Mouse (Mus musculus) gastrocnemius, postnatal 14 days (tissue): ENCODE measurements around the gene Wasl. TPM values are rescaled to one million over a fixed set of nuclear protein-coding genes. Genes with fewer than 3 reads are reported as not detected.

Source experiments
- DNase-seq: peaks from one replicate; pipeline ENCODE4 v3.0.0; 2021; ENCODE audit warnings: mixed read lengths
- intact Hi-C: fragments of 180-260 bp; cut with DNase I; formaldehyde crosslinking; loops from one replicate; pipeline ENCODE4 v1.15.1; 2025; ENCODE audit warnings: low total_unique reads
- total RNA-seq, 2 experiments: library from RNA; stranded (reverse); gene quantifications; 2 replicates each; pipeline ENCODE4 v1.2.3; 2021

The Wasl gene
- total RNA-seq, 2 experiments from 2014 or later = 18.9 to 19.7 TPM

DNA sequence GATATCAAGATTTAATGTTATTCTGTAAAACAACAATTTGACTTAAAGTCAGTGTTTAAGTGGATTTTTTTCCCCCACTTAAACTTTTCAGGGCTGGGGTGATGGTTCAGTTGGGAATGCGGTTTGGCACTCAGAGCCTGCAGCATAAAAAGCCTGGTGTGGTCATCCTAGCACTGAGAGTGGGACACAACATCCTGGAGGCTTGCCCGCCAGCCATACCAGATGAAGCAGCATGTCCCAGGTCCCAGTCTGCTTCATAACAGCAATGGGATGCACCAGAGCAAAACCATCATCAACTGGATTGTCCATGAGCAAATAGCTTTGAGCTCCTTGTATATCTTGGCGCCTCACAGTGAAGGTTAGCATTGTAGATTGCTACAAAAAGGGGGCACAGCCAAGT lies 56.1 kb downstream of the Wasl start:
- intact Hi-C loops = no loop called here
- peak; percentile 10 for DNase-seq

- DNase-seq = no peak
- intact Hi-C loops = no loop called here
Observed at GRCm38 (mm10) chr6:24608129-24608528, 56.7 kb downstream of the Wasl start.

- intact Hi-C loops = no loop called here
- DNase-seq = no peak
Observed at GRCm38 (mm10) chr6:24607531-24607930, 57.3 kb downstream of the Wasl start.

GRCm38 (mm10) chr6:24606512-24606911 lies 58.3 kb downstream of the Wasl start:
- intact Hi-C loops = no loop called here
- no peak for DNase-seq

DNA sequence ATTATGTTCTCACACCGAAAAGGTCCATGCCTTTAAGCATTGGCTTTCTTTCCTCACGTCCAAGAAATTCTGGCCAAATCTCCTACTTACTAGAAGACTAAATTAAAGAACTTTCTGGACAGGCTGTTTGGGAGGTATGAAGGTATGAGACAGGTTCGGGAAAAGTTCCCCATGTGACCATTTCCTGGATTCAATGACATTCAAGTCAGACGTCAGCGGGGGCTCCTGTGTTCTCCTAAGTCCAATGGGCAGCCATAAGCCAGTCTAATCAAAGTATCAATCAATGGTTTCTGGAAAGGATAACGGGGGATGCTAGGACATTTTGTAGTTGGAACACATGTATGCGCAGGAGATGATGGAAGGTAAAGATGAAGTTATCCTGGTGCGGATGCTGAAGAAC lies 59.2 kb downstream of the Wasl start:
- intact Hi-C loops = no loop called here

GRCm38 (mm10) chr6:24604289-24604688 lies 60.5 kb downstream of the Wasl start:
- DNase-seq = no peak
- intact Hi-C loops = no loop called here

More for the DNA sequence above, 59.2 kb downstream of the Wasl start:
- no peak for DNase-seq

GRCm38 (mm10) chr6:24602993-24603392 lies 61.8 kb downstream of the Wasl start:
- intact Hi-C loops = no loop called here
- no peak for DNase-seq

- intact Hi-C loops = no loop called here
- DNase-seq = no peak
Observed at GRCm38 (mm10) chr6:24602351-24602750, 62.5 kb downstream of the Wasl start.

GRCm38 (mm10) chr6:24601668-24602067 lies 63.1 kb downstream of the Wasl start:
- intact Hi-C loops = no loop called here
- peak; percentile 36 for DNase-seq

- intact Hi-C loops = no loop called here
- DNase-seq = no peak
Observed at GRCm38 (mm10) chr6:24600726-24601125, 64.1 kb downstream of the Wasl start.

GRCm38 (mm10) chr6:24600134-24600533 lies 64.7 kb downstream of the Wasl start:
- intact Hi-C loops = no loop called here
- no peak for DNase-seq

DNA sequence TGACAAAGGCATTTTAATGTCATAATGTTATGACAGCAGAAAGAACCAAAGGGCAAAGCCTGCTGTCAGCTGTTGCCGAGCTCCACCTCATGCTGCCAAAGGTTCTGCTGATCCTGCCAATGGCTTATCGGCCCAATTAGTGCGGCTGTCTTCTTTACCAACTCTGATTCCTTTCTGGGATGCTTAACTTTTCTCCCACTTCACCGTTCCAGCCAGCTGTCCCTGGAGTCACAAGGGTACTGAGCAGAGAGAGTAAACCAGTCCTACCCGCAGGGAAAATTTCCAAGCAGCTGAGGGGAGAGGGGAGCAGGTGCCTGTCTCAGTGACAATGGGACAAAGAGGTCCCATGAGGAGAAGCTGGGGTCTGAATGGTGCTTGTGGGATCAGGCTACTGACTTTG lies 65.2 kb downstream of the Wasl start:
- peak; percentile 39 for DNase-seq
- intact Hi-C loops = no loop called here

DNA sequence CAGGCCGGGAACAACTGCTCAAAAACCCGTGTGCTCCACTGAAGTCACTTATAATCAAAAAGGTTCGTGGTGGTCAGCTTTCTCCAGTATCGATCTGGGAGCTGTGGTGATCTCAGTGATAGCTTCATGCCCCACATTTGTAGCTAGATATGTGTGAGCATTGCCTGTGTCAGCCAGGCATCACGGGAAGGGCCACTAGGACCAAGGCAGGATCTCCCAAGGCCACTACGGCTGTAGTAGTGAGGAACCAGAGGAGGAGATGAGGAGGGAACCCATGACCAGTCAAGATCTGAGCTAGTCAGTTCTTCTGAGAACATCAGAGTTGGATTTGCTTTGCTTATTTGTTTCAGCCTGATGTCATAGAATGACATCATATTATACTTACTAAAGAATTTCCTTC lies 65.6 kb downstream of the Wasl start:
- no peak for DNase-seq
- intact Hi-C loops = no loop called here

- intact Hi-C loops = no loop called here
- no peak for DNase-seq
Observed at GRCm38 (mm10) chr6:24597500-24597899, 67.3 kb downstream of the Wasl start, which contains the start of gene Lmod2. Lmod2 (plus strand) TSS chr6:24597762.

DNA sequence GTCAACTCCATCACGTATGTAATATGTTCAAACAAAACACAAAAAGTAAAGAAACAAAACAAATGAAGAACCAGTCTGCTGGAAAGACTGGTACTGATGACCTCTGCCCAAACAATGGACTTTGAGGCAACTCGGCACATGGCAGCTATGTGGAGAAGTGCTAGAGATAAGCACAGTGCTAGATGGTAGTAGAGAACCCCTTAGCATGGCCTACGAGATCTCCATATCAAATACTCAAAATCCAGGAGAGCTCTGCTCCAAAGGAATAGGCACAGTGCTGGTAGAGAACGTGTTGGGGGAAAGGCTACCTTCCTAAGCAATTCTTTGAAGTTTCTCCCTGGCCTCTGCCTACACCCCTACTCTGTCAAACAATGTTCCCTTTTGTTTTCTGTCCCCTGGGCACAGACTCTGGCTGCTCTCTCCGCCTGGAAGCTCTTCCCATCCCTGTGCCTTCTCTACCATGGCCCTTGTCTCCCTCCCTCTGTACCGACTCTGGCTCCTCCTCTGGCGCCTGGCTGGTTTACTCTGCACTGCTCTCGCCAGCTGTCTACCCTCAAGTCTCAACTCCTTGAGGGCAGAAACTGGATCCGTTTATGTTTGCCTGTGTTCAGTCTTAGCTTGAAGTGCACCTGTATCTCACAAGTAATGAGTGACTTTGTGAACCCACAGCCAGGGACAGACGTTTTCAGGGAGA lies 73.1 kb downstream of the Wasl start:
- intact Hi-C loops = no loop called here
- no peak for DNase-seq

DNA sequence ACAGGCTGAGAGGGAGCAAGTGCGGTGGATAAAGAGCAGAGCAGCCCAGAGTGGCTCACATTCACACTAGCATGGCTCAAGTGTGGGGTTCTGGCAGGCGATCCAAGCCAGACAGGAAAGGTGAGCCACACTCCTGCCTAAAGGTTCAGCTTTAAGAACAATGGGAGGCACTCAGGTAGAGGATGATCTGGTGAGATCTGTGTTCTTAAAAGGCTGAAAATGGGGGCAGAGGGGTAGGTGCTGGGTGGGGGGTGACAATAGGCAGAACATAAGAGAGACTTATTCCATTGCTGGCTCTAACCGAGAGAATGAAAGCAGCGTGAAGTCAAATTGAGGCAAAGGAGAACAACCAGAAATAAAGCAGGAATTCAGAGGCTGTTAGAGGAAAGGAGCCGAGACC lies 74.5 kb downstream of the Wasl start:
- DNase-seq = no peak
- intact Hi-C loops = no loop called here

DNA sequence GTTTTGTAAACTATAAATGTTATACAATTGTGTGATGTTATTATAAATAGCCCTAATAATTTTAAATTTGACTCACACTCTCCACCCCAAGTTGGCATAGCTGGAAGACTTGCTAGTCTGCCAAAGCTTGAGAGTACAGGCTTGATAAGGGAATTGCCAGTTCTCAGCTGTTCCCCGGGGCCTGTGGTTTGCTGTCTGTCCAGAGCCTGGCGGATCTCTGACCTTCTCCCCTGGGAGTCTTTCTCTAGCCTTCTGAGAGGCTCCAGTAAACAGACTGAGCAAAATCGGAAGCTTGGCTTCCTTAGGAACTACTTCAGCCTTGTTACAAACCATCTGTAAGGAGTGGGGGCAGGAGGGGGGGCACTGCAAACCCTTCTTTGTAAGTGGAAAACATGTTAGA lies 77.9 kb downstream of the Wasl start:
- intact Hi-C loops = no loop called here
- peak; percentile 60 for DNase-seq

DNA sequence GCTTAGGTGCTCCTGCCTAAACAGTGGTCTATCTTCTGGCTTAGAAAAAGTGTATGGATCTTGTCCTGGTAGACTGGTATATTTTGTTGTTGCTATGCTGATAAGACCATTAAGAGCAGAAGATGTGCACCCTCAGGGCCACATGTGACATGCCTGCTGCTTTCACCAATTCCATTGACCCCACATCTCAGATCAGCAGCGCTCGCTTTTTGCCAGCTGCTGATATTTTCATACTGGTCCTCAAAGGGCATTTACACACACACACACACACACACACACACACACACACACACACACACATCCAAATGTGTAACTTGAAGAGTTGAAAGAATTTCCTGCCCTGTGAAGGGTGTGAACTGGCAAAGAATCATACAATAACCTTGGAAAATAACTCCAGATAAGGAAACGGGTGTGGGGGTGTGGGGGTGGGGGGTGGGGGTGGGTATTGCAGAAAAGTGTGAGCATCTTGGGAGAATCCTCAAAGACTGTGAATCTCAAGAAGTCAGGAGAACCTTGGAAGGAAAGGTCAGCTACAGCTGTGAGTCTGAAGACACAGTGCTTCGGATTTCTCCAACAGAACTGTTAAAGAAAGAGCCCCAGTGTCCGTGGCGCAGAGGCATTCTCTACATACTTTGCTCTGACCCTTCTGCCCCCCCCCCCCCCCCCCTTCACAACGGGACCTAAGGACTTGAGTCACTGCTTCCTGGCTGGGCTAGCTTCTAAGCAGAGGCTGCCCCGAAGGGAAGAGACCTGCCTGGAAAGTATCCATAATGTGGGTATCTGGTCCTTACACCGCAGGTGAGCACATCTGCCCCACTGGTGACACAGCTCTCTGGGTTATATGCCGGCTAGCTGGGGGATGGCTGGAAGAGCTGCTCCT lies 79.1 kb downstream of the Wasl start:
- intact Hi-C loops = no loop called here
- DNase-seq = no peak

GRCm38 (mm10) chr6:24583456-24583855 lies 81.4 kb downstream of the Wasl start:
- intact Hi-C loops = no loop called here
- no peak for DNase-seq

GRCm38 (mm10) chr6:24573319-24573718 lies 91.5 kb downstream of the Wasl start:
- intact Hi-C loops = no loop called here
- no peak for DNase-seq

GRCm38 (mm10) chr6:24572431-24572830 lies 92.4 kb downstream of the Wasl start:
- intact Hi-C loops = no loop called here

More at GRCm38 (mm10) chr6:24572431-24572830, 92.4 kb downstream of the Wasl start:
- DNase-seq = no peak
